Mouse (Mus musculus) liver, adult 2 months (tissue): Measurements from ENCODE around the gene Tcf25.

Experiments used
- CTCF ChIP-seq: fragments of 200-500 bp; IDR thresholded peaks from 2 replicates; pipeline ENCODE4 v1.5.1; 2011; ENCODE audit warnings: low read depth, low read length, control low read depth
- POLR2A ChIP-seq: fragments of 200-500 bp; IDR thresholded peaks from 2 replicates; pipeline ENCODE4 v1.6.1; 2011; ENCODE audit warnings: low read length, control low read depth; ENCODE audit not compliant: insufficient read depth; ENCODE audit errors: extremely low read depth

DNA sequence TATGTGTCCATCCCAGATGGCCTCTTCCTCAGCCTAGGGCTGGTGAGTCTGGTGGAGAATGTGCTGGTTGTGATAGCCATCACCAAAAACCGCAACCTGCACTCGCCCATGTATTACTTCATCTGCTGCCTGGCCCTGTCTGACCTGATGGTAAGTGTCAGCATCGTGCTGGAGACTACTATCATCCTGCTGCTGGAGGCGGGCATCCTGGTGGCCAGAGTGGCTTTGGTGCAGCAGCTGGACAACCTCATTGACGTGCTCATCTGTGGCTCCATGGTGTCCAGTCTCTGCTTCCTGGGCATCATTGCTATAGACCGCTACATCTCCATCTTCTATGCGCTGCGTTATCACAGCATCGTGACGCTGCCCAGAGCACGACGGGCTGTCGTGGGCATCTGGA lies 34.1 kb downstream of the Tcf25 start:
- TF ChIP-seq CTCF = no peak
- TF ChIP-seq POLR2A = no peak
